Mouse (Mus musculus): ENCODE data around the gene Ceacam9. TPM values are rescaled to one million over a fixed set of nuclear protein-coding genes. Genes with fewer than 3 reads are reported as not detected.
"Not testable (repeated sequence)": the region's sequence is repeated elsewhere in the genome, so short reads cannot be mapped to it uniquely, and the experiment has no call there.

Ceacam9 gene
- polyA plus RNA-seq, 1 experiment from 2014 or later: not detected

- H3K4me1 ChIP-seq (replicated peaks); H3K4me2 ChIP-seq (replicated peaks); H3K27ac ChIP-seq; H3K4me3 ChIP-seq (replicated peaks); ATAC-seq; H3K9ac ChIP-seq; H3K9me3 ChIP-seq; H3K36me3 ChIP-seq; H3K27me3 ChIP-seq (replicated peaks): not testable (repeated sequence)
- 29% methylated on average over 8 of the region's 8 CpGs for WGBS
Measured at GRCm38 (mm10) chr7:16716456-16717152, 5.1 kb upstream of the Ceacam9 start.

GRCm38 (mm10) chr7:16722490-16722889 lies 761 bp downstream of the Ceacam9 start:
- not testable (repeated sequence) for ATAC-seq; H3K9me3 ChIP-seq; H3K27me3 ChIP-seq (replicated peaks); H3K4me2 ChIP-seq (replicated peaks); H3K4me1 ChIP-seq (replicated peaks); H3K27ac ChIP-seq; H3K4me3 ChIP-seq (replicated peaks); H3K9ac ChIP-seq; H3K36me3 ChIP-seq
- 54% methylated on average over 3 of the region's 3 CpGs for WGBS

- peak; percentile 37 for ATAC-seq
Measured at GRCm38 (mm10) chr7:16728596-16729348, 7.0 kb downstream of the Ceacam9 start.

GRCm38 (mm10) chr7:16729563-16729962 lies 7.8 kb downstream of the Ceacam9 start:
- not testable (repeated sequence) for H3K36me3 ChIP-seq; H3K9me3 ChIP-seq; H3K27ac ChIP-seq; H3K27me3 ChIP-seq (replicated peaks)
- WGBS: 2% methylated on average over 7 of the region's 7 CpGs
- peak; percentile 59 for ATAC-seq
- peak overlapping the region; percentile 13; the same call in 1 of the 2 replicates for H3K9ac ChIP-seq
- peak overlapping the region; percentile 51 for H3K4me2 ChIP-seq (replicated peaks)
- H3K4me1 ChIP-seq (replicated peaks): peaks cover 12% of the 10 kb centered on the region; the same call in 1 of the 2 replicates
- H3K4me3 ChIP-seq (replicated peaks): 0 out of 2 replicates have a peak overlapping the region, but pooled peaks have one; percentile 3

More at GRCm38 (mm10) chr7:16728596-16729348, 7.0 kb downstream of the Ceacam9 start:
- Histone ChIP-seq H3K9ac (peak overlapping the region; percentile 13; the same call in 1 of the 2 replicates), H3K36me3 (no peaks in the 10 kb centered on the region), H3K9me3 (no peaks in the 10 kb centered on the region), H3K4me1 (replicated peaks) (peaks cover 12% of the 10 kb centered on the region; the same call in 1 of the 2 replicates), H3K27me3 (replicated peaks) (no peaks in the 10 kb centered on the region), H3K4me2 (replicated peaks) (peak overlapping the region; percentile 51), H3K27ac (no peak overlapping the region), H3K4me3 (replicated peaks) (0 out of 2 replicates have a peak overlapping the region, but pooled peaks have one; percentile 3)
- 22% methylated on average over 14 of the region's 14 CpGs for WGBS

GRCm38 (mm10) chr7:16730791-16731190 lies 9.1 kb downstream of the Ceacam9 start:
- H3K27me3 ChIP-seq (replicated peaks): no peaks in the 10 kb centered on the region
- no peak overlapping the region for H3K4me3 ChIP-seq (replicated peaks)
- no peak overlapping the region for H3K4me2 ChIP-seq (replicated peaks)
- whole genome bisulfite sequencing: 97% methylated on average over 5 of the region's 6 CpGs
- H3K4me1 ChIP-seq (replicated peaks): peaks cover 12% of the 10 kb centered on the region; the same call in 1 of the 2 replicates
- H3K36me3 ChIP-seq: no peaks in the 10 kb centered on the region
- no peak for ATAC-seq
- no peaks in the 10 kb centered on the region for H3K9me3 ChIP-seq
- H3K9ac ChIP-seq: no peak overlapping the region
- no peak overlapping the region for H3K27ac ChIP-seq

- Histone ChIP-seq H3K27me3 (replicated peaks) (no peaks in the 10 kb centered on the region), H3K27ac (no peak overlapping the region), H3K4me3 (replicated peaks) (no peak overlapping the region), H3K4me2 (replicated peaks) (no peak overlapping the region), H3K9me3 (no peaks in the 10 kb centered on the region), H3K4me1 (replicated peaks) (peaks cover 12% of the 10 kb centered on the region; the same call in 1 of the 2 replicates), H3K9ac (no peak overlapping the region), H3K36me3 (no peaks in the 10 kb centered on the region)
- ATAC-seq: peak; percentile 43
- WGBS: 47% methylated on average over 7 of the region's 7 CpGs
Measured at GRCm38 (mm10) chr7:16731893-16732422, 10.2 kb downstream of the Ceacam9 start.

- H3K4me3 ChIP-seq (replicated peaks): peak overlapping the region; percentile 86
- H3K27ac ChIP-seq: no peak overlapping the region
- peak overlapping the region; percentile 63 for H3K4me2 ChIP-seq (replicated peaks)
- H3K9ac ChIP-seq: peak overlapping the region; percentile 36; the same call in 1 of the 2 replicates
- WGBS: 42% methylated on average over 10 of the region's 10 CpGs
- H3K36me3 ChIP-seq: no peaks in the 10 kb centered on the region
- peak; percentile 26 for ATAC-seq
- no peaks in the 10 kb centered on the region for H3K27me3 ChIP-seq (replicated peaks)
- H3K4me1 ChIP-seq (replicated peaks): peaks cover 7% of the 10 kb centered on the region
- no peaks in the 10 kb centered on the region for H3K9me3 ChIP-seq
Measured at GRCm38 (mm10) chr7:16737606-16738072, 15.9 kb downstream of the Ceacam9 start.

GRCm38 (mm10) chr7:16738073-16738696 lies 16.5 kb downstream of the Ceacam9 start, which contains the start of gene Ap2s1:
Ap2s1 (plus strand) TSS chr7:16738410.
- ATAC-seq: peak; percentile 98
- WGBS: under 1% methylated on average over 34 of the region's 34 CpGs
- 0 out of 2 replicates have a peak, but pooled peaks cover 2% of the 10 kb centered on the region for H3K36me3 ChIP-seq
- H3K4me2 ChIP-seq (replicated peaks): peak within 1 kb of the TSS; percentile 63
- H3K9me3 ChIP-seq: no peaks in the 10 kb centered on the region
- peak within 1 kb of the TSS; percentile 89 for H3K9ac ChIP-seq
- peak within 1 kb of the TSS; percentile 86 for H3K4me3 ChIP-seq (replicated peaks)
- no peaks in the 10 kb centered on the region for H3K27me3 ChIP-seq (replicated peaks)
- H3K4me1 ChIP-seq (replicated peaks): peaks cover 7% of the 10 kb centered on the region
- peak within 1 kb of the TSS; percentile 41; the same call in 1 of the 2 replicates for H3K27ac ChIP-seq

GRCm38 (mm10) chr7:16739056-16739604 lies 17.4 kb downstream of the Ceacam9 start:
- no peak for ATAC-seq
- H3K4me3 ChIP-seq (replicated peaks): peak overlapping the region; percentile 86
- H3K9ac ChIP-seq: peak overlapping the region; percentile 89
- H3K27ac ChIP-seq: no peak overlapping the region
- peaks cover 11% of the 10 kb centered on the region for H3K36me3 ChIP-seq
- 44% methylated on average over 10 of the region's 10 CpGs for WGBS
- H3K4me2 ChIP-seq (replicated peaks): peak overlapping the region; percentile 63
- H3K27me3 ChIP-seq (replicated peaks): no peaks in the 10 kb centered on the region
- H3K4me1 ChIP-seq (replicated peaks): peaks cover 7% of the 10 kb centered on the region
- no peaks in the 10 kb centered on the region for H3K9me3 ChIP-seq

- Histone ChIP-seq H3K4me3 (replicated peaks) (no peak overlapping the region), H3K27me3 (replicated peaks) (no peaks in the 10 kb centered on the region), H3K4me1 (replicated peaks) (no peaks in the 10 kb centered on the region), H3K9me3 (no peaks in the 10 kb centered on the region), H3K36me3 (peaks cover 34% of the 10 kb centered on the region), H3K9ac (no peak overlapping the region), H3K27ac (no peak overlapping the region), H3K4me2 (replicated peaks) (no peak overlapping the region)
- no peak for ATAC-seq
- WGBS: 85% methylated on average over 4 of the region's 4 CpGs
Measured at GRCm38 (mm10) chr7:16745373-16745772, 23.6 kb downstream of the Ceacam9 start.

GRCm38 (mm10) chr7:16746093-16746492 lies 24.4 kb downstream of the Ceacam9 start:
- Histone ChIP-seq H3K27ac (no peak overlapping the region), H3K4me1 (replicated peaks) (no peaks in the 10 kb centered on the region), H3K36me3 (peaks cover 34% of the 10 kb centered on the region), H3K4me3 (replicated peaks) (no peak overlapping the region), H3K9me3 (no peaks in the 10 kb centered on the region), H3K27me3 (replicated peaks) (no peaks in the 10 kb centered on the region), H3K9ac (no peak overlapping the region), H3K4me2 (replicated peaks) (no peak overlapping the region)
- 58% methylated on average over 3 of the region's 3 CpGs for WGBS
- ATAC-seq: peak; percentile 57; the same call in 1 of the 2 replicates

All from intestine, embryonic 15.5 days (tissue).